Mouse (Mus musculus) gastrocnemius, postnatal 25 days (tissue): ENCODE measurements around the gene Plgrkt. TPM values are rescaled to one million over a fixed set of nuclear protein-coding genes. Genes with fewer than 3 reads are reported as not detected.

Experiments used
- DNase-seq: peaks from one replicate; pipeline ENCODE4 v3.0.0; 2022
- total RNA-seq, 2 experiments: library from RNA; stranded (reverse); gene quantifications; 1 replicate in 1 of 2; 2 replicates in 1 of 2; pipeline ENCODE4 v1.2.3; 2021

Gene Plgrkt
- total RNA-seq, 2 experiments from 2014 or later: 13.7 to 15.1 TPM

DNA sequence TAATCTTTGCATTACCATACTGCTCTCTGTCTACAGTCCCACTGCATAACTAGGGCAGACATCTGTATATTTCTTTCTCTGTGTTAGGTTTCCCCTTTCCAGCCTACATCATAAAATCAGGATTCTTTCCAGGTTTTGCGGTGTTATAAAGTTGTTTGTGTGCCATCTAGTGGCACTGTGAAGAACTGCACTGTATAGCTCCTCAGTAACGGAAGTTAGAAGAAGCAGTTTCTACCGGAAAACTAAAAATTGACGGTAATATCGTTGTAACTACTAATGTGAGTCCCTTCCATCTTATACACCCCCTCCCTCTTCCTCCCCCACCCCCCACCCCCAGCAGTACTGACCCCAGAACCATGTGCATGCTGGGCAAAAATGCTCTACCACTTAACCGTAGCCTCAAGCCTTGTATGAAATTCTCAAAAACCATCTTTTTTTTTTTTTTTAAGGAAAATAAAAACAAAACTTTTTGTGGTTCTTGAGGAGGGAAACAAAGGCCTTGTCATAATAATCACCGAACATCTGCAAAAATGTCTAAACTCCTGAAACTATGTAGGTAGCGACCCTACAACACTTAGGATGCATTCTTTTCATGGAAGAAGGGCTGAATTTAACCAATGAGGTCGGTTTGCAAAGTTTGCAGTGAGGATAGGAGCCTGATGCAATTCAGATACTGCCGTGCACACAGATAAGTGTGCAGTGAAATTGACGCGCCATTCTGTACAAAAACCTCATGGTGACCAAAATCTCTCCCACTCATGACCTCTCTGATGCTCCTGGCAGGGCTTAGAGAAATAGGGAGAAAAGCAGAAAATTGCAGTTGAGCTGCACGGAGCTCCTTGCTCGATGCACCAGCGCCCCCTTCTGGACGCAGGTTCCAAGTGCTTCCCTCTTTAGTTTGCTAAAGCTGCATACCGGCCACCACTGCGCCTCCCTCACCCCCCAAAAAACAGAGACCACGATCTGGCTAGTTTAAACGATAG is 12.0 kb downstream of the Plgrkt start:
- DNase-seq: peak; percentile 65

- DNase-seq: no peak
Measured at GRCm38 (mm10) chr19:29350991-29351390, 16.2 kb downstream of the Plgrkt start.

- no peak for DNase-seq
Measured at GRCm38 (mm10) chr19:29345636-29346035, 21.6 kb downstream of the Plgrkt start.

- DNase-seq: no peak
Measured at GRCm38 (mm10) chr19:29344868-29345267, 22.3 kb downstream of the Plgrkt start.

DNA sequence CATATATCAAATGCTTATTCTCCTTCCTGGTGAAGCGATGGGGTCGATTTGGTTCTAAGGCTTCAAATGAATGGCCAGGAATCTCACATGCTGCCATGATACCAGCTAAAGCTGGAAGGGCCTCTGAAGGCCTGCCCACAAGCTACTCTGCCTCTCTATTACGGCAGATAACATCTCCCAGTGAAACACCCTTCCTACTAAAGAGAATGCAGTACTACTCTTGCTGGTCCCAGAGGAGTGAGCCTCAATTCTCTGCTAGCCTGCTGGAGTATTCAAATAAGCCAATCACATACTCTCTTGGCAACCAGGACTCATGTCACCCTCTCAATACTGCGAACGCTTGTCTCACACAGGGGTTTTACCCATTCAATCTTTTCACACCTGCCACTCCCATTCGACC is 24.9 kb downstream of the Plgrkt start:
- DNase-seq: no peak

DNA sequence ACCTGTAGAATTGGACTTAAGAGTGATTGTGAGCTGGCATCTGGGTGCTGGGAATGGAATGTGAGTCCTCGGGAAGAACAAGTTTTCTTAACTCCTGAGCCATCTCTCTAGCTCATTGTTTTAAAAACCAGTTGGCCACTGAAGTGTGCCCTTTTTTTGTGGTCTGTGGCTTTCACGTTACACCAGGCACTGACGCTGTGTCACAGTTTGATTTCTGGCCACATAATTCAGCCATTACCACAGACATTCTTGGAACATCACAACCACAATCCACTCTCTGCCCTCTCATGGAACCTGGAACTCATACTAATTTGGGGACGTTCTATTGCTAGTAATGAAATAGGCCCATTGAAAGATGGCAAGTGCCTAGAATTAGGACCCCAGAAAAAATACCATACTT is 26.2 kb downstream of the Plgrkt start:
- no peak for DNase-seq

- DNase-seq: no peak
Measured at GRCm38 (mm10) chr19:29336624-29337023, 30.6 kb downstream of the Plgrkt start.

DNA sequence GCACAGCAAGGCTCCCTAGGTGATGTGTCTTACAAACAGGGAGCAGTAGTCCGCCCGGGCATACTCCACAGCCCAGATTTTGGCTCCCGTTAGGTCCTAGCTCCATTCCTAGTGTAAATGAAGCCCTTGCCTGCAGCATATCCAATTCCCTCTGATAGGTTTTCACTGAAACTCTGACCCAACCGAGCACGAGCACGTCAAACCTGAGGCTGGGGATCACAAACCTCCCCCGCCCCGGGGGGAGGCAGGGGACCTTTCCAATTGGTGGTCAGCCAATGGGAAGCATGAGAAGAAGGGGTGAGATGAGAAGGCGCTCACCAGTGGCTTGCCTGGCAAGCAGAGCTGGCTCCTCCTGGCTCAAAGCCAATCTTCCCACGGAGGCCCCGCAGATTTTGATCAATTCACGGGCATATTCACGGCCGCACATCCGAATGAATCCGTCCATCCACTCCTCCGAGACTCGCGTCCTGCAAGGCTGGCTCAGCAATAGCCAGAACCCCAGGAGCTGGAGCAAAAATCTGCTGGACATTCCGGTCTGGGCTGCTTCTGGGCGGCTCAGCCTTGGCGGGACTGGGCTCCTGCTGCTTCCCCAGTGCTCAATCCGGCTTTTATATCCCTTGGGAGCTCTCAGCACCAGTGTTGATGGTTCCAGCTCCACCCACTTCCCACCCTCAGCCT is 33.0 kb downstream of the Plgrkt start, which contains the start of gene Rln1:
Rln1 (minus strand) TSS at position 603 of the 678 bp plus-strand sequence.
- DNase-seq: no peak

GRCm38 (mm10) chr19:29326822-29327552 is 40.2 kb downstream of the Plgrkt start:
- no peak for DNase-seq

GRCm38 (mm10) chr19:29326396-29326795 is 40.8 kb downstream of the Plgrkt start:
- DNase-seq: no peak

GRCm38 (mm10) chr19:29325852-29326180 is 41.4 kb downstream of the Plgrkt start:
- no peak for DNase-seq

DNA sequence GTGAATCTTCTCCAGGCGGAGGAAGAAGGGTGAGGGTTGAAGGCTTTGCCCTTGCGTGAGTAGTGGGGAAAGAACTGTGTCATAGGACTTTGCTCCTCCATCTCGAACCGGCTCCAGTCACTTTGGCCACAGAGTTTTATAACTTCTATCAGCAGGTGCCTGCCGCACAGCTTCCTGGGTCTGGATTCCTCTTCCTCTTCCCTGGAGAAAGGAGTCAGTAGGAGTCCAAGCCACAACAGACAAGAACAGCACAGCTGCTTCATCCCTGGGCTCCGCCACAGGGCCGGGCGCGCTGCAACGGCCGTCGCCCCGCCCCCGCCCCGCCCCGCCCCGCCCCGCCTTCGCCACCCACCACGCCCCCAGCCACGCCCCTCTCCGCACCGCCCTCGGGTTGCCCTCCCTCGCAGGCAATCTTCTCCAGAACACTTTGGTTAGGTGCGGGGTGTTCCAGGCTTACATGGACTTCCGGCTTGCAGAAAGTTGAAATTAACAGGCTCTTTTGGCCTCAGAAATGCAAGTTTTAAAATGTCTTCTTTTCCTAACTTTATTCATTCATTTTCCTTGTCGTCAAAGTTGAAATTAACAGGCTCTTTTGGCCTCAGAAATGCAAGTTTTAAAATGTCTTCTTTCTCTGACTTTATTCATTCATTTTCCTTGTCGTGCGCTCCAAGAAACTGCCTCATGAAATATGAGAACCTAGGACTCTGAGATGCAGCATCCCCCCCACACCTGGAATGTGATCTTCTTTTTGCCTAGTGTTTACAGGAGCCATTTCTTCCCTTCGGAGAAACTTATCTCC is 41.9 kb downstream of the Plgrkt start, which contains the start of gene Insl6:
Insl6 (minus strand) TSS at position 304 of the 799 bp plus-strand sequence.
- peak; percentile 62 for DNase-seq

DNA sequence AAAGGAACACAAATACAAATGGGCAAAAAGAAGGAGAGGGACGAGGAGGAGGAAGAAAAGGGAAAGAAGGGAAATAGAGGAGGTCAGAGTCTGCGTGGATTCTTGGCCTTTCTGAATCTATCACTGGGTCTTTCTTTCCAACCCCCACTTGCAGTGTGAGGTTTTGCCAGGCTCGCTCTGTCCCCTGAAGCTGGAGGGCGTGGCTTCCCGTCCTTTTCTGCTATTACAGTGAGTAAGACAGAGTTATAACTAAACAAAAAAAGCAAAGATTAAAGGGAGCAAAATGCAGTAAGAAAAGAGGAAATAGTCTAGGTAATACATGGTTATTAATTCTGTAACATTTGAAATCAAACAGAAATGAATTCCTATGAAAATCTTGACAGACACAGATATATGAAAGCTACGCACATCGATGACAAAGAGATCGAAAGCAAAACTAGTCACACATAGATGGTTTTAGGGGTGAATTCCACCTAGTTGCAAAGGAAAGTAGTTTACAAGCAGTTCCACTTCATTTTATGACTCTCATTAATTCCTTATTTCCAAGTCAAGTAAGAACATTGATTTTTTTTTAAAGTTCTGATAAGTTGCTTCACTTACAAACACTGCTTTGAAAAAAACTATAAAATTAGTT is 43.7 kb downstream of the Plgrkt start:
- DNase-seq: no peak

DNA sequence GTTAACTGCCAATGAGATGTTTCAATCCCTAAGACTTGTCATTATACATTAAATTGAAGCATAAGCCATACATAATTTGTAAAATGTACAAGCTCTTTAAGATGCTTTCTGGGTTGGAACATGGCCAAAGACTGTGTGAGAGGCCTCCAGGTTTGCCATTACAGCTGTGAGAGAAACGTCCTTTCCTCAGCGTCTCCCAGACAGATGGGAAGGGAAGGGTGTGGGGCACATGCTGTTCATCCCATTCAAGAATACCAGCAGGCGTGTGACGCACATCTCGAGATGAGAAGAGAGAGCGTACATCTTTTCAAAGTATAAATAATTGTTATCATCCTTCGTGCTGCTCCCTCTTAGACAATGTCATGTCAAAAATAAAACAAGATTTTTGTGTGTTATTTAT is 54.5 kb downstream of the Plgrkt start:
- no peak for DNase-seq

GRCm38 (mm10) chr19:29311791-29312190 is 55.4 kb downstream of the Plgrkt start:
- no peak for DNase-seq

DNA sequence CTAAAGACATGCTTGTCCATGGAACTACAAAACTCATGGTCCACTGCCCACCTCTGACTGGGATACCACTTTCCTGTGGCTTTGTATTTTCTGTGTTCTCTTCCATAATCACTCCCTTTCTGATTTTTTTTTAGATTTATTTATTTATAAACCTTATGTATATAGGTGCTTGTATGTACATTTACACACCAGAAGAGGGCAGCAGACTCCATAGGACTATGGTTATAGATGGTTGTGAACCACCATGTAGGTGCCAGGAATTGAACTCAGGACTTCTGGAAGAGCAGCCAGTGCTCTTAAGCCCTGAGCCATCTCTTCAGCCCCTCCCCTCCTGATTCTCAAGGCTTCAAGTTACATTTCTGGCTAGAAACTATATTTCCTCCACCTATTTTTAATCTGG is 58.4 kb downstream of the Plgrkt start:
- no peak for DNase-seq

- DNase-seq: no peak
Measured at GRCm38 (mm10) chr19:29302119-29302518, 65.1 kb downstream of the Plgrkt start.

DNA sequence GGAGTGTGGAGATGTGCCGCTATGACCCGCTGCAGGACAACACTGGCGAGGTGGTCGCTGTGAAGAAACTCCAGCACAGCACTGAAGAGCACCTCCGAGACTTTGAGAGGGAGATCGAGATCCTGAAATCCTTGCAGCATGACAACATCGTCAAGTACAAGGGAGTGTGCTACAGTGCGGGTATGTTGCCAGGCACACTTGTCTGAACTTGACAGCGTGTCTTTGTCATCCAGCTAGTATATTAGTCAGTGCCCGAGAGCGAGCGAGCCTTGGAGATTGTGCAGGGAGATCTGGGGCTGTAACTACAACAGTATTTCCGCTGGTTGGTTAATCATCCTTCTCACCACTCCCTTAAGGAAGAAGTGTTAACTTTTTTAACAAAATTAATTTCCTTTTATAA is 66.3 kb downstream of the Plgrkt start:
- no peak for DNase-seq
